In the genomic region with DNA sequence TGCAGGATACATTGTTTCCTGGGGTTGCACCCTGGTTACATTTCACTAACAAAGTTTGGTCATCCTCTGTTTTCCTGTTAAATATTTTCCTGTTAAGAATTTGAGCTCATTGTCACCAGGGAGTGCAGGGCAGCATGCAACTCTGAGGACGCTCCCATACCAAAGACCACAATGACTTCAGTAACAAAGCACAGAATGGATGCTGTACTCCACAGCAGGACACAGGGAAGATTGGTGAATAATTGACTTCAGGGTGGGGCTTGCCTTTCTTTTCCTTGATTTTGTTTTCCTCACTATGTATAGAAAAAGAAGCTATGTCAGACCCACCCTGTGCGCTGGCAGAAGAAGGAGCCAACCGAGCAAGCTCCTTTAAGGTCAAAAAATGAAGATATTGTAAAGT, we compare ENCODE assay signal across 21 mouse cellular contexts.
"Had no signal": no experiment of that assay in that cellular context is flagged by ENCODE, and none has a peak within 500 bp of the region (broad histone marks: within the 10 kb centered on the region; RNA-seq: fewer than 3 reads in every experiment).

No protein-coding gene starts in this region.

- H3K27me3 ChIP-seq: kidney, embryonic 15.5 days; limb, embryonic 13.5 days; liver, embryonic 12.5 days; midbrain, embryonic 12.5 days; midbrain, embryonic 15.5 days had no signal

- H3K27ac ChIP-seq: kidney, embryonic 15.5 days; limb, embryonic 10.5 days; limb, embryonic 13.5 days; liver, embryonic 12.5 days; macrophage; midbrain, embryonic 12.5 days; midbrain, embryonic 15.5 days; stomach, postnatal 0 days had no signal

- H3K4me3 ChIP-seq: kidney, embryonic 15.5 days; limb, embryonic 10.5 days; limb, embryonic 13.5 days; liver, embryonic 12.5 days; midbrain, embryonic 12.5 days; midbrain, embryonic 15.5 days; myocyte had no signal

- H3K9ac ChIP-seq: kidney, embryonic 15.5 days; limb, embryonic 13.5 days; liver, embryonic 12.5 days; lung, embryonic 14.5 days; midbrain, embryonic 12.5 days; midbrain, embryonic 15.5 days had no signal

- H3K9me3 ChIP-seq: kidney, embryonic 15.5 days; limb, embryonic 10.5 days; limb, embryonic 13.5 days; liver, embryonic 12.5 days; midbrain, embryonic 12.5 days; midbrain, embryonic 15.5 days had no signal

- ATAC-seq: liver, embryonic 12.5 days; midbrain, embryonic 15.5 days had no signal

- H3K4me2 ChIP-seq: kidney, embryonic 15.5 days; limb, embryonic 13.5 days; liver, embryonic 12.5 days; lung, embryonic 14.5 days; midbrain, embryonic 12.5 days; midbrain, embryonic 15.5 days had no signal

- H3K4me1 ChIP-seq: midbrain, embryonic 12.5 days had no signal

- DNase-seq: kidney, adult 8-10 months; kidney, postnatal 10 days; kidney, postnatal 4 days; layer of hippocampus, postnatal 36 days; liver; lung, embryonic 14.5 days; right cerebral cortex, adult 18-20 months; right cerebral cortex, postnatal 14 days; right cerebral cortex, postnatal 4 days; thymus, adult 2 months; thymus, postnatal 14 days; thymus, postnatal 4 days had no signal
